Comparison of ENCODE assay signal across 14 mouse cellular contexts in genomic region chr12:118428384-118428783, GRCm38 (mm10).
DNase-seq lines count a peak whose midpoint lies in the region.
"Had no signal": no experiment of that assay in that cellular context is flagged by ENCODE, and none has a peak within 500 bp of the region (broad histone marks: within the 10 kb centered on the region; RNA-seq: fewer than 3 reads in every experiment).

No protein-coding gene starts in this region.

- peak; percentile 31 to 41 for DNase-seq in spleen, postnatal 36 days (ENCODE audit: low spot score in 2 of 2)
- no peak for DNase-seq in spleen, adult 12 weeks (ENCODE audit: low spot score)
- peak; percentile 48 for DNase-seq in induced T-regulatory cell, adult 2 months (ENCODE audit: low read depth)
- peak; percentile 41 for DNase-seq in thymus, postnatal 0 days (ENCODE audit: low spot score)
- DNase-seq in kidney, adult 9 months = no peak
- DNase-seq in layer of hippocampus, postnatal 10 days (ENCODE audit: low spot score in 2 of 2) = no peak
- DNase-seq in lung, postnatal 4 days = no peak
- DNase-seq: adrenal gland, postnatal 25 days; cerebellum, adult 8-10 months; gastrocnemius, postnatal 10 days; kidney, postnatal 36 days; liver, embryonic 13.5 days; lung, embryonic 14.5 days; lung, postnatal 36 days had no signal

Comparison
In these comparisons a context has a peak if more than half of its experiments do, and no peak if none do; other contexts are left out.
1. DNase-seq: peak in spleen, postnatal 36 days (2 of 2), induced T-regulatory cell, adult 2 months (single experiment) and thymus, postnatal 0 days (single experiment); none in spleen, adult 12 weeks (single experiment), kidney, adult 9 months (single experiment), layer of hippocampus, postnatal 10 days (0 of 2) and lung, postnatal 4 days (0 of 2).